Mouse (Mus musculus) liver, embryonic 14.5 days (tissue): ENCODE results near the gene Tmem114. TPM values are rescaled to one million over a fixed set of nuclear protein-coding genes. Genes with fewer than 3 reads are reported as not detected.

Source experiments
- ATAC-seq: fragments of 200-750 bp; cut with Nextera tagmentation; 2 replicates; pipeline ENCODE4 v1.8.0; 2017; ENCODE audit warnings: moderate number of reproducible peaks, mild to moderate bottlenecking, moderate library complexity; ENCODE audit not compliant: insufficient read depth
- DNase-seq, 3 experiments: peaks; one replicate each; pipeline ENCODE4 v3.0.0-alpha.2; 2012 to 2013; ENCODE audit warnings: low read depth in 3 of 3, low spot score in 3 of 3
- H3K27ac ChIP-seq: fragments of 300-500 bp; sonication (generic); 2 replicates; pipeline ENCODE4 v1.5.1; 2014; ENCODE audit warnings: moderate library complexity, mild to moderate bottlenecking, control low read depth, inconsistent platforms
- H3K27me3 ChIP-seq: fragments of 300-500 bp; sonication (generic); 2 replicates; pipeline ENCODE4 v1.6.1; 2014; ENCODE audit warnings: mild to moderate bottlenecking, low read length, moderate library complexity; ENCODE audit not compliant: control insufficient read depth, insufficient read depth
- H3K36me3 ChIP-seq: fragments of 300-500 bp; sonication (generic); replicated peaks from 2 replicates; pipeline ENCODE4 v1.6.1; 2014; ENCODE audit warnings: low read depth; ENCODE audit not compliant: control insufficient read depth, insufficient read depth
- H3K4me1 ChIP-seq, 2 experiments: fragments of 200-500 bp in 1 of 2; fragments of 300-500 bp in 1 of 2; sonication (generic) in 1 of 2; replicated peaks; 2 replicates each; pipeline ENCODE4 v1.6.1; 2012 to 2014; ENCODE audit warnings: antibody characterized with exemption in 1 of 2, inconsistent platforms in 1 of 2, low read length in 1 of 2; ENCODE audit not compliant: control insufficient read depth in 2 of 2, insufficient read depth in 2 of 2
- H3K4me2 ChIP-seq: fragments of 300-500 bp; sonication (generic); 2 replicates; pipeline ENCODE4 v1.6.1; 2014; ENCODE audit warnings: low read depth, mild to moderate bottlenecking, control low read depth, moderate library complexity
- H3K4me3 ChIP-seq, 2 experiments: fragments of 200-500 bp in 1 of 2; fragments of 300-500 bp in 1 of 2; sonication (generic) in 1 of 2; 2 replicates each; pipeline ENCODE4 v1.5.1; 2012 to 2014; ENCODE audit warnings: low read depth in 2 of 2, low read length in 2 of 2, mild to moderate bottlenecking in 2 of 2, control low read depth in 1 of 2, inconsistent platforms in 1 of 2, moderate library complexity in 1 of 2; ENCODE audit not compliant: insufficient read depth in 1 of 2
- H3K9ac ChIP-seq: fragments of 300-500 bp; sonication (generic); replicated peaks from 2 replicates; pipeline ENCODE4 v1.6.1; 2014; ENCODE audit warnings: mild to moderate bottlenecking, control low read depth, moderate library complexity
- H3K9me3 ChIP-seq: fragments of 300-500 bp; sonication (generic); 2 replicates; pipeline ENCODE4 v1.6.1; 2016; ENCODE audit warnings: low read length, mixed read lengths; ENCODE audit not compliant: control insufficient read depth
- CTCF ChIP-seq: IDR thresholded peaks from 2 replicates; pipeline ENCODE4 v1.5.1; 2016; ENCODE audit warnings: antibody characterized with exemption, low read depth, control low read depth
- EP300 ChIP-seq: IDR thresholded peaks from 2 replicates; pipeline ENCODE4 v1.6.1; 2016; ENCODE audit warnings: antibody characterized with exemption, low read depth
- WGBS: fragments of 180-500 bp; shearing (Covaris S2); extraction: QIAGEN DNeasy Blood & Tissue Kit; methylation state at CpG from one replicate; pipeline ENCODE4 v1.1.7; 2014; ENCODE audit not compliant: insufficient replicate concordance; 5-methylcytosine and 5-hydroxymethylcytosine counted together
- polyA plus RNA-seq, 2 experiments: library from polyadenylated mRNA; depleted of rRNA in 1 of 2; stranded (reverse) in 1 of 2; unstranded in 1 of 2; fragments of >200 nt; fragmentation: Nextera tagmentation in 1 of 2; extraction: Ambion mirVana in 1 of 2; gene quantifications; 2 replicates each; pipeline versions ENCODE4 v1.2.1 to v1.2.3; 2012 to 2014

Tmem114 gene
- polyA plus RNA-seq, 2 experiments = 0.02 TPM; not detected in 1

DNA sequence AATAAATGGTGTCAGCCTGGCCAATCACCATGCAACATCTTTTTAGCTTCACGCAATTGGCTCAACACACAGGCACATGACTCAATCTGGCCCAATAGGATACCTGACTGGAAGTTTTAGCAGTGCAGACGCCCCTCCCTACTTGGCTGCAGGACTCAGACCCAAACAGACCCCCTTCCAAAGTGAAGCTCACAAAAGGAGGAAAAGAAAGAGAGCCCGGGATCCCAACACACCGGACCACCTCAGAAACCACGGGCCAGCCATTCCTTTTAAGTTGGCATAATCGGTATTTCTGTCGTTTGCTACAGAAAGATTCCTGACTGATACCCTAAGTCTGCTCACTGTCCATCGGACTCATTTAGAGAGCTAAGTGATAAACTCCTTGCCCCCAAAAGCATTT is 5.3 kb downstream of the Tmem114 start:
- Histone ChIP-seq H3K36me3 (no peaks in the 10 kb centered on the region), H3K4me1 (no peaks in the 10 kb centered on the region), H3K4me3 (no peak overlapping the region), H3K9me3 (no peaks in the 10 kb centered on the region), H3K27me3 (peaks cover 8% of the 10 kb centered on the region), H3K9ac (no peak overlapping the region), H3K27ac (no peak overlapping the region), H3K4me2 (no peak overlapping the region)
- 80% methylated on average over 8 of the region's 8 CpGs for WGBS
- no peak for DNase-seq
- no peak for TF ChIP-seq EP300
- TF ChIP-seq CTCF = no peak
- ATAC-seq = no peak

DNA sequence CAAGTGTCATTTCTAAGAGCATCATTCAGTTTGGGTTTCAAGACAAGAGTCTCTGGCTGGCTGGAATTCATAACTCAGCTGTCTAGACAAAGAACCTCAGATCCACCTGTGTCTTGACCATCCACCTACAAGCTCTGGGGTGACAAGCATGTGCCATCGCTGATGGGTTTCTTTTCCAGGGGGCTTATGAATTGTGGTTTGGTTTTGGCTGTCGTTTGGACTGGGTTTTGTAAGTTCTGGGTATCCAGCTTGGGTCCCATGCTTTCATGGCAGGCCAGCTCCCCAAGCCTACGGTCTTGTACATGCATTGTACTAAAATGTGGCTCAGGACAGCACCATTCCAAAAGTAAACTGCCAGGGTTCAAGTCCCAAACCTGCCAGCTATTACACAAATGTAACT is 6.8 kb downstream of the Tmem114 start:
- no peaks in the 10 kb centered on the region for H3K4me1 ChIP-seq
- H3K4me3 ChIP-seq = no peak overlapping the region
- H3K27ac ChIP-seq = no peak overlapping the region
- no peak for ATAC-seq
- H3K9me3 ChIP-seq = no peaks in the 10 kb centered on the region
- no peaks in the 10 kb centered on the region for H3K36me3 ChIP-seq
- H3K4me2 ChIP-seq = no peak overlapping the region
- no peak overlapping the region for H3K9ac ChIP-seq
- no peak for TF ChIP-seq CTCF
- no peak for TF ChIP-seq EP300
- no peak for DNase-seq
- H3K27me3 ChIP-seq = no peaks in the 10 kb centered on the region; the same call in 1 of the 2 replicates
- 64% methylated on average over 3 of the region's 3 CpGs for WGBS

DNA sequence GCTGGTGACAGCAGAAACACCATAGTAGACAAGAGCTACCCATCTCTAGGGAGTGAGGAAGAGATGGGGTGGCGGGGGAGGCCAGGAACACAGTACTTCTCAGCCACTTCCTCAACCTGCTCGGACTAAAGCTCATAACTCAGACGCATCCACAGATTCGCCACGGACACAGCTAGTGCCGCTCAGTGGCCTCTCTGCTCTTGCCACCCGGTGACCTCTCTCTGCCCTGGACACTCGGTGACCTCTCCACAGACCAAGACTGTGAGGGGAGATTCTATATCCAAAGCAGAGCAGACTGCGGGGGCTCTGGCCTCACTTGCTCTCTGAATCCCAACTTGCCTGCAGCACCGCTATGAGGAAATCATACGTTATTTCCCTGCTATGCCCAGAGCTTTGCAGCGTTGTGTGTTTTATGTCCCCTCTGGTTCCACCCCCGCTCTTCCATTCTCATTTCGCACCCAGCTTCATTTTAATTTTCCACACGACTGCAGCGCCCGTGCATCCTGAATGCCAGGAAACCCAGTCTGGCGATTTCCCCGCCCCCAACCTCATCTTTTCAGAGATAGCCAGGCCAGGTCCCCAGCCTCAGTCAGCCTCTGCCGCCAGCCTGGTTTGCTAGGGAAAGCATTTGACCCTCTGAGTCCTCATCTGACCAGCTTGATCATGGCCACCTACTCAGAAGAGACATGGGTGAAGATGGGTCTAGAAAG is 7.8 kb downstream of the Tmem114 start:
- no peaks in the 10 kb centered on the region for H3K9me3 ChIP-seq
- no peak for TF ChIP-seq CTCF
- TF ChIP-seq EP300 = no peak
- no peak for ATAC-seq

DNA sequence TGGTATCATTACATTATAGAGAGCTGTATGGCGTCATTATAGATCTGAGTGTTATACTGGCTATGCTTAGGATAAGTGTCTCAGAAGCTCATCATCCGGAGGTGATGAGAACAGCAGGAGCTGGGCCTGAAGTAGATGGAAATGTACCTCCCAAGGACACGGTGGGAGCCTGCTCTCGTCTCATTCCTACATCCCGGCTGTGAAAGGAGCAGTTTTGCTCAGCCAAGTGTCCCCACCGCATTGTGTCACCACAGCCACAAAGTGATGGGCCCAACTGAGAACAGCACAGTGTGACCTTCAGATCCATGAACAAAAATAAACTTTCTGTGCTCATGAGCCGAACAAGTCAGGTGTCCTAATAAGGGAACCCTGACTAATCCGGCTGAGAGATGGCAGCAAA is 8.9 kb downstream of the Tmem114 start:
- no peak for DNase-seq
- no peak overlapping the region for H3K9ac ChIP-seq
- no peak for ATAC-seq

More for the DNA sequence above, 7.8 kb downstream of the Tmem114 start:
- H3K36me3 ChIP-seq = no peaks in the 10 kb centered on the region
- DNase-seq = no peak
- no peak overlapping the region for H3K4me3 ChIP-seq
- H3K9ac ChIP-seq = no peak overlapping the region
- no peaks in the 10 kb centered on the region; the same call in 1 of the 2 replicates for H3K27me3 ChIP-seq
- no peak overlapping the region for H3K27ac ChIP-seq
- H3K4me1 ChIP-seq = no peaks in the 10 kb centered on the region
- 45% methylated on average over 20 of the region's 20 CpGs for WGBS
- no peak overlapping the region for H3K4me2 ChIP-seq

DNA sequence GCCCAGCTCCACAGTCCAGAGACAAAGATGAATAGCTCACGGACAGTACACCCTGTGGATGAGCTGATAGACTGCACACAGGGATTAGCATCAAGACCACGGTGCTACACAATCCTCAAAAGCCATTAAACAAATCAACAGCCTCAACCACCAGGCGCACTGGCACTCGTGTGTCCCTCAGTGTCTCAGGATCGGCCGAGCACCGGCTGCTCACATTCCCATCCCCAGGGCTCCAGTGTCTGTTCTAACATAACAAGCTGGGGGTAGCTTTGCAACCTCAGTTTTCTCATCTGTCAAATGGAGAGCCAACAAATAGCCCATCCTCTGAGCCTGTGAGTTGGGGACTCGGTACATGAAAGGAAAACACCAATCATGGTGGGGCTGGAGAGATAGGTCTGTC is 11.5 kb downstream of the Tmem114 start:
- Histone ChIP-seq H3K27ac (no peak overlapping the region), H3K27me3 (no peaks in the 10 kb centered on the region; the same call in 1 of the 2 replicates), H3K9ac (no peak overlapping the region), H3K36me3 (no peaks in the 10 kb centered on the region), H3K4me1 (no peaks in the 10 kb centered on the region), H3K9me3 (no peaks in the 10 kb centered on the region), H3K4me3 (no peak overlapping the region), H3K4me2 (no peak overlapping the region)
- ATAC-seq = no peak
- 64% methylated on average over 8 of the region's 8 CpGs for whole genome bisulfite sequencing
- no peak for TF ChIP-seq CTCF
- TF ChIP-seq EP300 = no peak
- DNase-seq = no peak

More for the DNA sequence above, 8.9 kb downstream of the Tmem114 start:
- Histone ChIP-seq H3K4me3 (no peak overlapping the region), H3K4me1 (no peaks in the 10 kb centered on the region), H3K4me2 (no peak overlapping the region), H3K27me3 (no peaks in the 10 kb centered on the region; the same call in 1 of the 2 replicates), H3K9me3 (no peaks in the 10 kb centered on the region), H3K27ac (no peak overlapping the region), H3K36me3 (no peaks in the 10 kb centered on the region)
- 64% methylated on average over 8 of the region's 8 CpGs for WGBS
- TF ChIP-seq EP300 (no peak), CTCF (no peak)
